Mouse (Mus musculus): ENCODE results near the gene Tox3.

- TF ChIP-seq MAX (IDR thresholded peaks at IDR 0.05; ENCODE audit: low read depth) = no peak
- no peak for TF ChIP-seq SRF (IDR thresholded peaks at IDR 0.05; ENCODE audit: control insufficient read depth, insufficient read length, low read depth)
- no peak for TF ChIP-seq POLR2A (IDR thresholded peaks at IDR 0.05; ENCODE audit: insufficient read length, low read depth)
- TF ChIP-seq E2F4 (IDR thresholded peaks at IDR 0.05; ENCODE audit: insufficient read depth) = no peak
- no peak for TF ChIP-seq USF1 (IDR thresholded peaks at IDR 0.05; ENCODE audit: low read depth)
- TF ChIP-seq POLR2AphosphoS2 (IDR thresholded peaks at IDR 0.05; ENCODE audit: insufficient read length, low read depth) = no peak
Measured at GRCm38 (mm10) chr8:90232501-90232900, 115.6 kb downstream of the Tox3 start.
